Mouse (Mus musculus) c-Kit-positive CD71-negative TER-119-negative erythroid progenitor cells, embryonic 14.5 days (primary cell): ENCODE data around the gene C8b.

Source experiments
- DNase-seq: peaks from one replicate; pipeline ENCODE4 v3.0.0-alpha.2; 2013; ENCODE audit warnings: low read depth

The C8b gene

GRCm38 (mm10) chr4:104810710-104811286 is 44.7 kb downstream of the C8b start:
- no peak for DNase-seq

GRCm38 (mm10) chr4:104813617-104814016 is 47.5 kb downstream of the C8b start:
- DNase-seq: no peak

GRCm38 (mm10) chr4:104816519-104817232 is 50.6 kb downstream of the C8b start:
- no peak for DNase-seq

- no peak for DNase-seq
Observed at GRCm38 (mm10) chr4:104817509-104817908, 51.4 kb downstream of the C8b start.

- DNase-seq: no peak
Observed at GRCm38 (mm10) chr4:104818986-104819385, 52.9 kb downstream of the C8b start.

- no peak for DNase-seq
Observed at GRCm38 (mm10) chr4:104819891-104820290, 53.8 kb downstream of the C8b start.

- DNase-seq: no peak
Observed at GRCm38 (mm10) chr4:104823597-104824101, 57.5 kb downstream of the C8b start.

GRCm38 (mm10) chr4:104824381-104825077 is 58.4 kb downstream of the C8b start:
- DNase-seq: no peak

GRCm38 (mm10) chr4:104828939-104829338 is 62.8 kb downstream of the C8b start:
- DNase-seq: no peak

GRCm38 (mm10) chr4:104835096-104835495 is 69.0 kb downstream of the C8b start:
- DNase-seq: no peak

- DNase-seq: no peak
Observed at GRCm38 (mm10) chr4:104838342-104838741, 72.2 kb downstream of the C8b start.

GRCm38 (mm10) chr4:104842204-104842603 is 76.1 kb downstream of the C8b start:
- DNase-seq: no peak

GRCm38 (mm10) chr4:104843546-104843945 is 77.4 kb downstream of the C8b start:
- no peak for DNase-seq
